Mouse (Mus musculus) MEL (cell line): ENCODE data around the gene Id1. TPM values are rescaled to one million over a fixed set of nuclear protein-coding genes. Genes with fewer than 3 reads are reported as not detected.

Source experiments
- DNase-seq: peaks from one replicate; pipeline ENCODE4 v3.0.0; 2011; ENCODE audit warnings: low read depth, low spot score
- H3K27ac ChIP-seq: 2 replicates; pipeline ENCODE4 v1.5.1; 2012; ENCODE audit warnings: low read depth, mild to moderate bottlenecking, control low read depth, low read length, moderate library complexity; ENCODE audit not compliant: control insufficient read depth
- H3K27me3 ChIP-seq, 2 experiments: fragments of 150-350 bp in 1 of 2; sonication (generic) in 1 of 2; 2 replicates each; pipeline ENCODE4 v1.6.1; 2012; ENCODE audit warnings: low read length in 2 of 2, mild to moderate bottlenecking in 2 of 2, improper control_type of control experiment in 1 of 2, moderate library complexity in 1 of 2; ENCODE audit not compliant: insufficient read depth in 2 of 2, control insufficient read depth in 1 of 2
- H3K36me3 ChIP-seq, 2 experiments: 2 replicates each; pipeline ENCODE4 v1.6.1; 2012 to 2014; ENCODE audit warnings: low read length in 2 of 2, improper control_type of control experiment in 1 of 2, inconsistent platforms in 1 of 2, mild to moderate bottlenecking in 1 of 2; ENCODE audit not compliant: insufficient read depth in 2 of 2, control insufficient read depth in 1 of 2
- H3K4me1 ChIP-seq, 2 experiments: fragments of 150-350 bp in 1 of 2; sonication (generic) in 1 of 2; 2 replicates each; pipeline ENCODE4 v1.6.1; 2012; ENCODE audit warnings: low read length in 2 of 2, improper control_type of control experiment in 1 of 2, mild to moderate bottlenecking in 1 of 2; ENCODE audit not compliant: insufficient read depth in 2 of 2, control insufficient read depth in 1 of 2
- H3K4me3 ChIP-seq, 2 experiments: fragments of 150-350 bp in 1 of 2; sonication (generic) in 1 of 2; 2 replicates each; pipeline ENCODE4 v1.5.1; 2012; ENCODE audit warnings: low read depth in 2 of 2, low read length in 2 of 2, mild to moderate bottlenecking in 2 of 2, moderate library complexity in 2 of 2, control low read depth in 1 of 2, improper control_type of control experiment in 1 of 2; ENCODE audit not compliant: control insufficient read depth in 1 of 2, insufficient read depth in 1 of 2
- H3K79me2 ChIP-seq: 2 replicates; pipeline ENCODE4 v1.6.1; 2012; ENCODE audit warnings: mild to moderate bottlenecking, low read length, moderate library complexity; ENCODE audit not compliant: control insufficient read depth, poor library complexity, insufficient read depth
- H3K9ac ChIP-seq: 2 replicates; pipeline ENCODE4 v1.6.1; 2012; ENCODE audit warnings: low read depth, mild to moderate bottlenecking, control low read depth, low read length, moderate library complexity; ENCODE audit not compliant: control insufficient read depth, poor library complexity, severe bottlenecking
- H3K9me3 ChIP-seq: fragments of 150-350 bp; sonication (generic); replicated peaks from 2 replicates; pipeline ENCODE4 v1.6.1; 2012; ENCODE audit warnings: mild to moderate bottlenecking, low read length, improper control_type of control experiment, moderate library complexity; ENCODE audit not compliant: insufficient read depth
- CHD1 ChIP-seq: IDR thresholded peaks from 2 replicates; pipeline ENCODE4 v1.6.1; 2012; ENCODE audit warnings: low read depth, mild to moderate bottlenecking, inconsistent platforms, low read length, improper control_type of control experiment
- E2F4 ChIP-seq: IDR thresholded peaks from 2 replicates; pipeline ENCODE4 v1.6.1; 2011; ENCODE audit warnings: low read depth, low read length, improper control_type of control experiment, borderline replicate concordance
- ELF1 ChIP-seq: IDR thresholded peaks from 2 replicates; pipeline ENCODE4 v1.6.1; 2014; ENCODE audit warnings: low read depth, mild to moderate bottlenecking, inconsistent platforms, low read length, improper control_type of control experiment, moderate library complexity
- EP300 ChIP-seq, 2 experiments: IDR thresholded peaks; 2 replicates each; pipeline ENCODE4 v1.6.1; 2011; ENCODE audit warnings: improper control_type of control experiment in 2 of 2, low read length in 2 of 2, low read depth in 1 of 2, mild to moderate bottlenecking in 1 of 2
- ETS1 ChIP-seq: IDR thresholded peaks from 2 replicates; pipeline ENCODE4 v1.6.1; 2012; ENCODE audit warnings: low read depth, mild to moderate bottlenecking, inconsistent platforms, low read length, improper control_type of control experiment, moderate library complexity
- GABPA ChIP-seq: IDR thresholded peaks from 2 replicates; pipeline ENCODE4 v1.6.1; 2012; ENCODE audit warnings: low read depth, mild to moderate bottlenecking, inconsistent platforms, low read length, improper control_type of control experiment, moderate library complexity
- HCFC1 ChIP-seq: IDR thresholded peaks from 2 replicates; pipeline ENCODE4 v1.6.1; 2012; ENCODE audit warnings: low read depth, mild to moderate bottlenecking, inconsistent platforms, low read length, improper control_type of control experiment, moderate library complexity
- JUND ChIP-seq: IDR thresholded peaks from 2 replicates; pipeline ENCODE4 v1.6.1; 2011; ENCODE audit warnings: low read depth, mild to moderate bottlenecking, improper control_type of control experiment, low read length
- MAFK ChIP-seq: IDR thresholded peaks from 2 replicates; pipeline ENCODE4 v1.6.1; 2011; ENCODE audit warnings: low read depth, mild to moderate bottlenecking, low read length, improper control_type of control experiment, borderline replicate concordance
- MAX ChIP-seq: IDR thresholded peaks from 2 replicates; pipeline ENCODE4 v1.6.1; 2011; ENCODE audit warnings: low read length, improper control_type of control experiment
- MAZ ChIP-seq: IDR thresholded peaks from 2 replicates; pipeline ENCODE4 v1.6.1; 2012; ENCODE audit warnings: low read depth, mild to moderate bottlenecking, inconsistent platforms, low read length, improper control_type of control experiment
- MEF2A ChIP-seq: IDR thresholded peaks from 2 replicates; pipeline ENCODE4 v1.6.1; 2014; ENCODE audit warnings: low read depth, mild to moderate bottlenecking, inconsistent platforms, low read length, improper control_type of control experiment; ENCODE audit not compliant: poor library complexity, insufficient replicate concordance, severe bottlenecking; ENCODE audit errors: extremely low read depth
- MXI1 ChIP-seq: IDR thresholded peaks from 2 replicates; pipeline ENCODE4 v1.6.1; 2011; ENCODE audit warnings: mild to moderate bottlenecking, low read depth, low read length, improper control_type of control experiment
- MYC ChIP-seq: IDR thresholded peaks from 2 replicates; pipeline ENCODE4 v1.6.1; 2011; ENCODE audit warnings: low read depth, mild to moderate bottlenecking, low read length, improper control_type of control experiment, moderate library complexity
- NELFE ChIP-seq: IDR thresholded peaks from 2 replicates; pipeline ENCODE4 v1.6.1; 2011; ENCODE audit warnings: low read depth, low read length, improper control_type of control experiment
- NRF1 ChIP-seq: IDR thresholded peaks from 2 replicates; pipeline ENCODE4 v1.6.1; 2014; ENCODE audit warnings: low read depth, mild to moderate bottlenecking, inconsistent platforms, low read length, improper control_type of control experiment, moderate library complexity; ENCODE audit not compliant: poor library complexity, insufficient read depth, severe bottlenecking
- POLR2A ChIP-seq, 2 experiments: IDR thresholded peaks; 2 replicates each; pipeline ENCODE4 v1.6.1; 2011 to 2012; ENCODE audit warnings: low read length in 2 of 2, mild to moderate bottlenecking in 2 of 2, control low read depth in 1 of 2, improper control_type of control experiment in 1 of 2, low read depth in 1 of 2, moderate library complexity in 1 of 2; ENCODE audit not compliant: control insufficient read depth in 1 of 2, insufficient read depth in 1 of 2, poor library complexity in 1 of 2
- POLR2AphosphoS2 ChIP-seq: IDR thresholded peaks from 2 replicates; pipeline ENCODE4 v1.6.1; 2011; ENCODE audit warnings: low read length, improper control_type of control experiment
- POLR2AphosphoS5 ChIP-seq: IDR thresholded peaks from 2 replicates; pipeline ENCODE4 v1.6.1; 2012; ENCODE audit warnings: low read depth, borderline replicate concordance, mild to moderate bottlenecking, inconsistent platforms, low read length, moderate library complexity, mixed read lengths
- RAD21 ChIP-seq: IDR thresholded peaks from 2 replicates; pipeline ENCODE4 v1.6.1; 2011; ENCODE audit warnings: mild to moderate bottlenecking, low read depth, low read length, improper control_type of control experiment
- RCOR1 ChIP-seq: IDR thresholded peaks from 2 replicates; pipeline ENCODE4 v1.6.1; 2012; ENCODE audit warnings: low read depth, mild to moderate bottlenecking, inconsistent platforms, low read length, improper control_type of control experiment
- SIN3A ChIP-seq: IDR thresholded peaks from 2 replicates; pipeline ENCODE4 v1.6.1; 2012; ENCODE audit warnings: low read length, improper control_type of control experiment, inconsistent platforms
- SMC3 ChIP-seq: IDR thresholded peaks from 2 replicates; pipeline ENCODE4 v1.6.1; 2011; ENCODE audit warnings: low read depth, low read length, improper control_type of control experiment
- TAL1 ChIP-seq: IDR thresholded peaks from 2 replicates; pipeline ENCODE4 v1.6.1; 2012; ENCODE audit warnings: mild to moderate bottlenecking, inconsistent platforms, low read length, moderate library complexity, mixed read lengths
- TBP ChIP-seq: IDR thresholded peaks from 2 replicates; pipeline ENCODE4 v1.8.0; 2011; ENCODE audit warnings: low read depth, low read length, improper control_type of control experiment
- TCF12 ChIP-seq: IDR thresholded peaks from 2 replicates; pipeline ENCODE4 v1.6.1; 2014; ENCODE audit warnings: low read depth, mild to moderate bottlenecking, inconsistent platforms, low read length, improper control_type of control experiment, moderate library complexity
- UBTF ChIP-seq: IDR thresholded peaks from 2 replicates; pipeline ENCODE4 v1.6.1; 2012; ENCODE audit warnings: low read depth, mild to moderate bottlenecking, inconsistent platforms, low read length, improper control_type of control experiment, moderate library complexity, borderline replicate concordance; ENCODE audit not compliant: insufficient read depth
- USF1 ChIP-seq: IDR thresholded peaks from 2 replicates; pipeline ENCODE4 v1.6.1; 2014; ENCODE audit warnings: low read depth, mild to moderate bottlenecking, inconsistent platforms, low read length, improper control_type of control experiment, moderate library complexity
- USF2 ChIP-seq, 2 experiments: IDR thresholded peaks; 2 replicates each; pipeline ENCODE4 v1.6.1; 2011 to 2012; ENCODE audit warnings: improper control_type of control experiment in 2 of 2, low read length in 2 of 2, borderline replicate concordance in 1 of 2, inconsistent platforms in 1 of 2, low read depth in 1 of 2, mild to moderate bottlenecking in 1 of 2; ENCODE audit not compliant: insufficient read depth in 1 of 2
- ZC3H11A ChIP-seq: IDR thresholded peaks from 2 replicates; pipeline ENCODE4 v1.6.1; 2012; ENCODE audit warnings: low read depth, mild to moderate bottlenecking, inconsistent platforms, low read length, improper control_type of control experiment
- ZKSCAN1 ChIP-seq: IDR thresholded peaks from 2 replicates; pipeline ENCODE4 v1.6.1; 2012; ENCODE audit warnings: low read depth, mild to moderate bottlenecking, inconsistent platforms, low read length, improper control_type of control experiment, moderate library complexity
- ZMIZ1 ChIP-seq: IDR thresholded peaks from 2 replicates; pipeline ENCODE4 v1.6.1; 2012; ENCODE audit warnings: low read depth, mild to moderate bottlenecking, inconsistent platforms, low read length, improper control_type of control experiment, moderate library complexity
- ZNF384 ChIP-seq: IDR thresholded peaks from 2 replicates; pipeline ENCODE4 v1.6.1; 2012; ENCODE audit warnings: low read depth, mild to moderate bottlenecking, inconsistent platforms, low read length, improper control_type of control experiment
- polyA plus RNA-seq, 2 experiments: library from polyadenylated mRNA; stranded (reverse) in 1 of 2; unstranded in 1 of 2; fragments of >175 nt in 1 of 2; fragments of >200 nt in 1 of 2; gene quantifications; 2 replicates each; pipeline versions ENCODE4 v1.2.1 to v1.2.4; 2012; ENCODE audit warnings: low replicate concordance in 2 of 2, low read depth in 1 of 2; ENCODE audit not compliant: insufficient read length in 2 of 2, insufficient read depth in 1 of 2, missing spikeins in 1 of 2
- total RNA-seq: library from RNA; depleted of rRNA; stranded (reverse); fragments of 300-350 nt; gene quantifications from 2 replicates; pipeline ENCODE4 v1.2.3, GENCODE M21; 2012

Id1 gene
- total and polyA plus RNA-seq, 3 experiments, result 102 to 486 TPM; not detected in 1

GRCm38 (mm10) chr2:152696016-152696415 lies 40.0 kb upstream of the Id1 start (continued):
- TF ChIP-seq NRF1 (no peak), TAL1 (no peak)
- TF ChIP-seq, all 39 proteins: peak for 0

GRCm38 (mm10) chr2:152696476-152697164 lies 39.4 kb upstream of the Id1 start:
- Histone ChIP-seq H3K4me3 (no peak overlapping the region), H3K36me3 (peaks cover 0 to 12% of the 10 kb centered on the region in 2 experiments; a peak in 2 of 4 replicates), H3K79me2 (no peaks in the 10 kb centered on the region; the same call in 1 of the 2 replicates), H3K27me3 (no peaks in the 10 kb centered on the region), H3K4me1 (no peaks in the 10 kb centered on the region), H3K27ac (0 out of 2 replicates have a peak overlapping the region, but pooled peaks have one; percentile 18), H3K9me3 (no peaks in the 10 kb centered on the region), H3K9ac (peak overlapping the region; percentile 59)
- DNase-seq, result peak; percentile 87
- TF ChIP-seq MAFK, result no peak
- no peak for TF ChIP-seq POLR2AphosphoS2
- TF ChIP-seq SIN3A, result peak; percentile 71
- no peak for TF ChIP-seq RCOR1
- no peak for TF ChIP-seq ETS1
- TF ChIP-seq ELF1, result 0 out of 2 replicates have a peak, but pooled peaks have one; percentile 10
- peak; percentile 57 for TF ChIP-seq HCFC1
- TF ChIP-seq MAZ, result no peak
- TF ChIP-seq ZNF384, result no peak
- TF ChIP-seq MEF2A, result no peak
- TF ChIP-seq NELFE, result no peak
- TF ChIP-seq POLR2A (IDR thresholded peaks at IDR 0.05; ENCODE audit: control insufficient read depth in 1 of 2, insufficient read depth in 1 of 2, low read depth in 1 of 2, low read length in 2 of 2, poor library complexity in 1 of 2), result no peak
- no peak for TF ChIP-seq GABPA
- no peak for TF ChIP-seq MXI1
- no peak for TF ChIP-seq CHD1
- peak; percentile 89 for TF ChIP-seq RAD21
- no peak for TF ChIP-seq E2F4
- no peak for TF ChIP-seq MAX
- no peak for TF ChIP-seq TCF12
- no peak for TF ChIP-seq ZKSCAN1
- TF ChIP-seq TAL1, result no peak
- no peak for TF ChIP-seq EP300 (IDR thresholded peaks at IDR 0.05; ENCODE audit: low read depth in 1 of 2, low read length in 2 of 2)
- TF ChIP-seq POLR2AphosphoS5, result no peak
- peak; percentile 98 for TF ChIP-seq SMC3
- TF ChIP-seq USF1, result no peak
- no peak for TF ChIP-seq NRF1
- TF ChIP-seq UBTF, result no peak
- no peak for TF ChIP-seq ZMIZ1
- TF ChIP-seq TBP, result no peak
- 0 out of 2 replicates have a peak, but pooled peaks have one; percentile 19 for TF ChIP-seq JUND
- peak; percentile 96 for TF ChIP-seq ZC3H11A
- TF ChIP-seq MYC, result no peak
- no peak for TF ChIP-seq USF2 (IDR thresholded peaks at IDR 0.05; ENCODE audit: borderline replicate concordance in 1 of 2, insufficient read depth in 1 of 2, low read depth in 1 of 2, low read length in 2 of 2)
